29 mouse cellular contexts compared by ENCODE assay signal in the genomic region with DNA sequence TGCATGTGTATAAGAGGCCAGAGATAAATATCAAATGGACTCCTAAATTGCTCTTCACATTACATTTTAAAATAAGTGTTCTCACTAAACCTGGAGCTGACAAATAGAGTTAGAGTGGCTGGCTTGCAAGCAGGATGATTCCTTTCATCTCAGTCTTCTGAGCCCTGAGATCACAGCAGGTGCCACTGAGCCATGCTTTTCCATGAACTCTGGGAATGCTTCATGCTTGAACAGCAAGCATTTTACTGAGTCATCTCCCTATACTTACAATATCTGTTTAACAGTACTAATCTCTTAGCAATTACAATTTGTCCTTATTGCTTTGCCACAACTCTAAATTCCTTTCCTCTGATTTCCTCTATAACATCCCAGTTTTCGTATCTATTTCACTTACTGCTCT.
"Had no signal": no experiment of that assay in that cellular context is flagged by ENCODE, and none has a peak within 500 bp of the region (broad histone marks: within the 10 kb centered on the region; RNA-seq: fewer than 3 reads in every experiment).

No protein-coding gene starts in this region.

- H3K27me3 ChIP-seq: heart, embryonic 12.5 days; heart, embryonic 13.5 days; heart, embryonic 15.5 days; hindbrain, embryonic 12.5 days; hindbrain, embryonic 13.5 days; hindbrain, embryonic 15.5 days; intestine, embryonic 15.5 days; kidney, embryonic 15.5 days had no signal

- ATAC-seq: hindbrain, embryonic 16.5 days; hindbrain, postnatal 0 days; inflammation-experienced regulatory T-cells, adult 6 months; intestine, embryonic 15.5 days; intestine, embryonic 16.5 days; intestine, postnatal 0 days had no signal

- DNase-seq: heart, postnatal 10 days; heart, postnatal 14 days; heart, postnatal 36 days; heart, postnatal 4 days; kidney, adult 11 months; kidney, adult 18-20 months; kidney, adult 2 months; kidney, adult 8-10 months; kidney, adult 9 months; kidney, postnatal 10 days; kidney, postnatal 14 days; kidney, postnatal 25 days; kidney, postnatal 36 days; kidney, postnatal 4 days; layer of hippocampus, adult 9-11 months; layer of hippocampus, postnatal 36 days had no signal
